In the genomic region with DNA sequence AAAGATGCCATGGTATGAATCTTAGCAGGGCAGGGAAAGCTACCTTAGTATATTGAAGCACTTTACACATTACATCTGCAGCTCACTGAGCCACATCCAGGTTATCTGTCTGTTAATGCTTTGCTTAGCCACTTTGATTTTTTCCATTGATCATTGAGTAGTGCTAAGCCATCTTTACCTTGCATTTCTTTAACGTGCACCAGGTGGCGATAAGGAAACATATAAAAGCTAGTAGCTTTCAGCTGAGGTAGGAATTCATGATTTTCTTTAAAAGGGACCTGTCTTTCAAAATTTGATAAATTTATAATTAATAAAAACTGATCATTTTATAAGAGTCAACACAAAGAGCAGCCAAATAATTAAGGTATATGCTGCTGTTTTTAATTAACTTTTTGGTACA, we compare ENCODE assay signal across 14 mouse cellular contexts.
A peak's percentile ranks its signal among the peaks of the same experiment; 100 is the strongest.
DNase-seq lines count a peak whose midpoint lies in the region; ATAC-seq lines count a peak whose summit lies in the region.
"Had no signal": no experiment of that assay in that cellular context is flagged by ENCODE, and none has a peak within 500 bp of the region (broad histone marks: within the 10 kb centered on the region; RNA-seq: fewer than 3 reads in every experiment).

No protein-coding gene starts in this region.

- intact Hi-C loops in left cerebral cortex, postnatal 25 days (cut with DNase I): loop anchor here (5.0 kb wide), 1 partner anchor 935 kb away; no protein-coding TSS in a partner anchor
- intact Hi-C loops in left cerebral cortex, postnatal 10 days (cut with DNase I): loop anchor here (5.0 kb wide), 1 partner anchor 935 kb away; no protein-coding TSS in a partner anchor

- H3K36me3 ChIP-seq in embryonic facial prominence, embryonic 11.5 days (replicated peaks; ENCODE audit: control insufficient read depth, insufficient read depth, low read depth, low read length): no peaks in the 10 kb centered on the region
- H3K36me3 ChIP-seq in embryonic facial prominence, embryonic 10.5 days (replicated peaks): no peaks in the 10 kb centered on the region
- H3K36me3 ChIP-seq: liver, embryonic 12.5 days had no signal

- H3K27ac ChIP-seq in embryonic facial prominence, embryonic 11.5 days (replicated peaks; ENCODE audit: low read depth, low read length): no peak overlapping the region
- H3K27ac ChIP-seq in embryonic facial prominence, embryonic 10.5 days (replicated peaks): no peak overlapping the region
- H3K27ac ChIP-seq: liver, embryonic 12.5 days had no signal

- peak; percentile 17 for DNase-seq in embryonic facial prominence, embryonic 11.5 days (ENCODE audit: low spot score)
- DNase-seq in embryonic facial prominence, embryonic 10.5 days (ENCODE audit: low spot score): no peak
- DNase-seq in left cerebral cortex, postnatal 25 days (ENCODE audit: low spot score in 2 of 2): peak; percentile 8 to 11
- DNase-seq in left cerebral cortex, postnatal 10 days (ENCODE audit: extremely low spot score in 1 of 2, low spot score in 2 of 2): no peak
- DNase-seq in ES-CJ7 (ENCODE audit: low read depth, low spot score) (peak; percentile 8), MN1 (ENCODE audit: low spot score) (no peak)
- DNase-seq in retina, embryonic 14.5 days (ENCODE audit: low spot score): peak; percentile 30
- DNase-seq: adrenal gland, postnatal 14 days; kidney, postnatal 10 days; layer of hippocampus, postnatal 36 days; lung, postnatal 36 days had no signal

- 44% methylated on average over 2 of the region's 2 CpGs for WGBS in embryonic facial prominence, embryonic 11.5 days
- WGBS in embryonic facial prominence, embryonic 10.5 days: 47% methylated on average over 2 of the region's 2 CpGs

- no peak overlapping the region for H3K4me2 ChIP-seq in embryonic facial prominence, embryonic 11.5 days (ENCODE audit: low read depth, low read length)
- H3K4me2 ChIP-seq: heart, embryonic 11.5 days; liver, embryonic 12.5 days had no signal

- no peak overlapping the region for H3K4me3 ChIP-seq in embryonic facial prominence, embryonic 11.5 days (ENCODE audit: low read depth, low read length)
- H3K4me3 ChIP-seq in embryonic facial prominence, embryonic 10.5 days: no peak overlapping the region
- H3K4me3 ChIP-seq: liver, embryonic 12.5 days had no signal

- H3K9me3 ChIP-seq in embryonic facial prominence, embryonic 11.5 days (replicated peaks; ENCODE audit: control insufficient read depth, low read length): no peaks in the 10 kb centered on the region
- no peaks in the 10 kb centered on the region for H3K9me3 ChIP-seq in embryonic facial prominence, embryonic 10.5 days
- H3K9me3 ChIP-seq: liver, embryonic 12.5 days had no signal

- ATAC-seq in embryonic facial prominence, embryonic 11.5 days (replicated peaks; ENCODE audit: insufficient number of reproducible peaks, low FRiP score, low TSS enrichment, low read depth): no peak
- no peak for ATAC-seq in inflammation-experienced regulatory T-cells, adult 6 months
- ATAC-seq: liver, embryonic 12.5 days had no signal

- no peaks in the 10 kb centered on the region for H3K4me1 ChIP-seq in embryonic facial prominence, embryonic 11.5 days (ENCODE audit: control insufficient read depth, insufficient read depth, low read length)
- H3K4me1 ChIP-seq in embryonic facial prominence, embryonic 10.5 days: no peaks in the 10 kb centered on the region
- H3K4me1 ChIP-seq: liver, embryonic 12.5 days had no signal

- no peaks in the 10 kb centered on the region for H3K27me3 ChIP-seq in embryonic facial prominence, embryonic 11.5 days (ENCODE audit: control insufficient read depth, insufficient read depth, low read length)
- no peaks in the 10 kb centered on the region for H3K27me3 ChIP-seq in embryonic facial prominence, embryonic 10.5 days (replicated peaks; ENCODE audit: low read depth, poor library complexity, severe bottlenecking)
- H3K27me3 ChIP-seq: liver, embryonic 12.5 days had no signal

- no peak overlapping the region for H3K9ac ChIP-seq in embryonic facial prominence, embryonic 11.5 days (replicated peaks; ENCODE audit: low read length)
- H3K9ac ChIP-seq: liver, embryonic 12.5 days had no signal

Comparison
In these comparisons a context has a peak if more than half of its experiments do, and no peak if none do; other contexts are left out.
1. DNase-seq: peak in embryonic facial prominence, embryonic 11.5 days (single experiment), left cerebral cortex, postnatal 25 days (2 of 2), ES-CJ7 (single experiment) and retina, embryonic 14.5 days (single experiment); none in embryonic facial prominence, embryonic 10.5 days (single experiment), left cerebral cortex, postnatal 10 days (0 of 2) and MN1 (single experiment).